Mouse (Mus musculus): ENCODE measurements around the gene Nelfe. TPM values are rescaled to one million over a fixed set of nuclear protein-coding genes. Genes with fewer than 3 reads are reported as not detected.

The Nelfe gene
- 50.7 and 54.7 TPM in 2 replicates for polyA plus RNA-seq (2012; rRNA removed)

DNA sequence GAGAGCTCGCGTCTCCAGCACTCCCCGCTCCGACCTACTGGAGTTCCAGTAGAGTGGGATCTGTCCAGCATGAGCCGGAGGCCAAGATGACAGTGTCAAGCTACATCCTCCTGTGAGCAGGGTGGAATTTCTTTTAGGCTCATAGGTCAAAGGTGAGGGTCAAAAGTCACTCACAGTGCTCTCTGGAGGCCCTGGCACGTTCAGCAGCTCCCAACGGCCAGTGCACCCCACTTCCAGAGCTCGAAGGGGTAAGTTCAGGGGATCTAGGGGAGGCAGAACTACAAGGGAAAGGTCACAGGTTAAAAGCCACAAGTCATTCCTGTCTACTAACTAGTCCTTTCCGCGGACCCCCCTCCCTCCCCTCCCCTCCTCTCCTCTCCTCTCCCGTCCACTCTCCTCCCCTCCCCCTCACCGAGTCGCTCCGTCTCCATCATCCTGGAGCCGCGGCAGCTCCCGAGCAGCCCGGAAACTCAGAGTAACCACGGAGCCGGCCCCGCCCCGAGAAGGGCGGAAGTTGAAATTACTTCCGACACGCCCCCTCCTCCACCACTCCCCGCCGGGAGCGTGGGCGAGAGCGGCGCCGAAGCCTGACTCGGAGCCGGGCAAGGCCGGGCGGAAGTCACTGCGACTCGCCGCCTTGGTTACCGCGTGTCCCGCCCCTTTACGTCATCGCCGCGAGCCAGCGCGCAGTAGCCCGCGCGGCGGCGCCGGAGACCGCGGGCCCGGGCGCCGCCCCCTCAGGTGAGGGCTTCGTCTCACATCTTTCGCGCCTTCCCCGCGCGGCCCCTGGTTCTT is at the start of gene Nelfe, which contains the start of gene Skiv2l:
Nelfe (plus strand) TSS at position 670 of the 795 bp plus-strand sequence.
Skiv2l (minus strand) TSS at position 489 of the 795 bp plus-strand sequence.

GRCm38 (mm10) chr17:34804301-34804700 is 45.9 kb upstream of the Nelfe start, which contains the start of gene Cyp21a1:
Cyp21a1 (minus strand) TSS chr17:34804561.

DNA sequence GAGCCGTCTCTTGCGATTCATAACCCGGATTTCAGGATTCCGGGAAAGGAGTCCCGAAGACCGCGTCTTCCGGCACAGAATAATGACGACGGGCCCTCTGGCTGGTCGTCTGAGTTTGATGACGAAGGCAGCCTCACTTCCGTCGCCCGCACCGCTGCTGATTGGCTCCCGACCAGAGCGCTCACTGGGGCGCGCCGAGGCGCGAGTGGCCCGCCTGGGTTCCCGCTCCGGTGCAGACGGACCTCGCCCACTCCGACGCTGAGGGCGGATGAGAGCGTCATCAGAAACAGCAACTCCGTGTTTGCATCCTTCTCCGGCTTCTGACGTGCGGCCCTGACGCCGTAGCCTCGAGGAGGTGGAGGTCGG is 13.4 kb upstream of the Nelfe start, which contains the start of the genes Stk19 and Dxo:
Stk19 (minus strand) TSS at position 90 of the 366 bp plus-strand sequence.
Dxo (plus strand) TSS at position 164 of the 366 bp plus-strand sequence.

DNA sequence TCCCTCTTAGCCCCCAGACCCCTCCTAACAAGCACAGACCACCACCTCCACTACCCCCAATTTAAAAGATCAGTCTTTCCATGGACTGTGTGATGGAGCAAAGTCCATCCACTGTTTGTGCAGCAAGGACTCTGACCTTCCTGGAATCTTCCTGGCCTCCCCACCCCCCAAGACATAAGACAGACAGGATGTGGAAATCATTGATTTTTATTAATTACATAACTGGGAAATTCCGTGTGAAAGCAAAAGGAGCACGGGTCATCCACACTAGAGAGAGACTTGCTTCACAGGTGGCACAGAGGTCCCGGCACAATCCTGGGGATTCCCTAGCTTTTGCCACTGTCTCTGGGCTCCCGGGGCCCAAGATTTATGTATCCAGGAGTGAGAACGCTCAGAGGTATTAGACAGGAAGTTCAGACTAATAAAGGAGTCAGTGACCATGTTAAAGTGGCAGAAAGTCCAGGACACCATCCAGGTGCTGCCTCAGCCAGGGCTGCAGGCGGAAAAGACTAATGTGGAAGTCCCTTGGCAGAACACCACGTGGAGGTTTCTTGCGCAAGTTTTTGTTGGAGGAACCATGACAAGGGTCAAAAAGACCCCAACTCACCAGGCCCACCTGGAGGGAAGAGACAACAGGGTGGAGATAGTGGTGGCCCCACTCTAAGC is 12.4 kb downstream of the Nelfe start, which contains the start of gene Cfb:
Cfb (minus strand) TSS at position 103 of the 666 bp plus-strand sequence.

DNA sequence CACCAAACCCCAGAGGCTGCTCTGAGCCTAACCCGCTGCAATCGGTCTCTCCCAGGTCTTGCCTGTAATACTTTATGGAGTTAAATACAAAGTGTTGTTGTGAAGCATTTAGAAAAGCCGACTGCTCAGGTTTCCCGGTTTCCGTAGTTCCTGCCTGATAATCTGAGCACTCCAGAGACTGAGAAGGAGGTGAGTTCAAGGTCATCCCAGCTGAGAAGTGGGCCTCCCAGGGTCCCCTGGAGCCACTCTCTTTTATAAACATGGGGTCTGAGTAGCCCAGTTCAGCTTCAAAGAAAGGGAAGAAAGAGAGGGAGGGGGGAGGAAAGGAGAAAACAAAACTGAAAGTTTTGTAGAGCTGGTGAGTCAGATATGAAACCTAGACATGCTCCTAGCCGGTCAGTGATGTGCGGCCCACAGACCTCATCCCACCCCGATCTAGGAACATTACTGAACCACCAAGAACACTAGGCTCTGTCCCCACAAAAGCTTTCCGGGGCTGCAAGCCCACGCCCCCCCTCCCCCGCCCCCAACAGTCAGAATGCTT is 29.2 kb downstream of the Nelfe start, which contains the start of gene Zbtb12:
Zbtb12 (plus strand) TSS at position 148 of the 544 bp plus-strand sequence.

DNA sequence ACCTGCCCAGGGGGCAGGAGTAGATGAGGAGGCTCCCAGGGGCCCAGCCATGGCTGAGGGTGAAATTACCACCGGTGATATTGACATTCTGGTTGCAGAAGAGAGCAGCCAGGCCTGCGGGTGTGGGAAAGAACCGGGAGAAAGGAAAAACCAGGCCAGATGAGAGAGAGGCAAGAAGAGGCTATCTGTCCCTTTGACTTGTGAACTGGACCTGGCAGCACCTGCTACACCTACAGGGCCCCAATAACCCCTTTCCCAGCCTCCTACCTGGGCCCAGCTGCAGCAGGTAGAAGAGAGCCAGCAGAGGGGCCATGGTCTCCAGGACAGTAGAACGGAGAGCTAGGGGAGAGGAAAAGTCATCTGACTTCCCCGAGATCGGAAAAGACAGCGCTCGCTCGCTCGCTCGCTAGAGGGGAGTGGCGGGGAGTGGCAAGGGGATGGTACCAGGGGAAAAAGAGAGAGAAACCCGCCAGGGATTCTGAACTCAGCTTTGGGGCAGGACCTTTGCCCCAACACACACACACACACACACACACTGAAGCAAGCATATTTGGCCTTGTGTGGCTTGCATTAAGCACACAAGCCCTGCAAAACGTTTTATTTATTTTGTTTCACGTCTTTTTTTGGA is 31.6 kb downstream of the Nelfe start, which contains the start of gene Gm20547:
Gm20547 (minus strand) TSS at position 360 of the 628 bp plus-strand sequence.

DNA sequence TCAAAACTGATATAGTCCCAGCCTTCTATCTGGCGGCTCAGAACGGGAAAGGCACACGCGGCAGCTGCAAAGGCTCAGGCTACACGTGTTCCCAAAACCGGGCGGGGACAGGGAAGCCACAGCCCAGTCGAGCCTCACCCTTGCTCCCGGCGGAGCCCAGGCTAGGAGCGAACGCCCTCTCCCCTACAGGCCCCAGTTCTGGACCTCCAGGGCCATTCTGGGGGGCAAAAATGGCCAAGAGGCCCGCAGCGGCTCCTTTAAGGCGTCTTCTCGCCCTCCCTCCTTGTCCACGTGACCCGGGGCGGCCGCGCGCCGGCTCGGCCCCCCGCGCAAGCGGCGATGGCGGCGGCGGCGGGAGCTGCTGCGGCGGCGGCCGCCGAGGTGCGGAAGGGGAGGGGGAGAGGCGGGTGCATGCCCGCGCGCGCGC is 48.0 kb downstream of the Nelfe start, which contains the start of the genes C2 and Ehmt2:
C2 (minus strand) TSS at position 106 of the 427 bp plus-strand sequence.
Ehmt2 (plus strand) TSS at position 310 of the 427 bp plus-strand sequence.

Other genes with a start within 250 kb of the Nelfe start
- gene Rnf5, start 246.7 kb upstream of the Nelfe start, polyA plus RNA-seq (2012; rRNA removed), result 199 and 200 TPM in 2 replicates
- 209 and 219 TPM in 2 replicates for gene Agpat1, start 246.1 kb upstream of the Nelfe start, polyA plus RNA-seq (2012; rRNA removed)
- gene Egfl8, start 234.4 kb upstream of the Nelfe start, polyA plus RNA-seq (2012; rRNA removed), result 5.5 and 12.4 TPM in 2 replicates
- 22.4 and 24.5 TPM in 2 replicates for gene Ppt2, start 221.9 kb upstream of the Nelfe start, polyA plus RNA-seq (2012; rRNA removed)
- 66.0 and 82.7 TPM in 2 replicates for gene Prrt1, start 220.9 kb upstream of the Nelfe start, polyA plus RNA-seq (2012; rRNA removed)
- gene Fkbpl, start 205.6 kb upstream of the Nelfe start, polyA plus RNA-seq (2012; rRNA removed), result 5.0 and 5.4 TPM in 2 replicates
- gene Atf6b, start 203.2 kb upstream of the Nelfe start, polyA plus RNA-seq (2012; rRNA removed), result 95.0 and 101 TPM in 2 replicates
- 1.2 and 1.4 TPM in 2 replicates for gene Tnxb, start 179.9 kb upstream of the Nelfe start, polyA plus RNA-seq (2012; rRNA removed)
- 0.63 and 1.0 TPM in 2 replicates for gene C4b, start 106.5 kb upstream of the Nelfe start, polyA plus RNA-seq (2012; rRNA removed)
- gene Cyp21a1, start 45.8 kb upstream of the Nelfe start, polyA plus RNA-seq (2012; rRNA removed), result 0.08 TPM in 1 of 2 replicates, not detected in the other
- 75.7 and 76.3 TPM in 2 replicates for gene Stk19, start 13.4 kb upstream of the Nelfe start, polyA plus RNA-seq (2012; rRNA removed)
- 61.1 and 67.6 TPM in 2 replicates for gene Dxo, start 13.4 kb upstream of the Nelfe start, polyA plus RNA-seq (2012; rRNA removed)
- gene Skiv2l, start 181 bp upstream of the Nelfe start, polyA plus RNA-seq (2012; rRNA removed), result 89.7 and 90.9 TPM in 2 replicates
- 0.29 and 2.0 TPM in 2 replicates for gene Cfb, start 12.1 kb downstream of the Nelfe start, polyA plus RNA-seq (2012; rRNA removed)
- 73.3 and 74.1 TPM in 2 replicates for gene Zbtb12, start 29.1 kb downstream of the Nelfe start, polyA plus RNA-seq (2012; rRNA removed)
- gene Gm20547, start 31.7 kb downstream of the Nelfe start, polyA plus RNA-seq (2012; rRNA removed), result 0.29 TPM in 1 of 2 replicates, not detected in the other
- gene C2, start 47.9 kb downstream of the Nelfe start, polyA plus RNA-seq (2012; rRNA removed), result 2.4 and 3.2 TPM in 2 replicates
- 311 and 328 TPM in 2 replicates for gene Ehmt2, start 48.1 kb downstream of the Nelfe start, polyA plus RNA-seq (2012; rRNA removed)
- gene Slc44a4, start 64.1 kb downstream of the Nelfe start, polyA plus RNA-seq (2012; rRNA removed), result 0.04 and 0.06 TPM in 2 replicates
- gene Neu1, start 80.9 kb downstream of the Nelfe start, polyA plus RNA-seq (2012; rRNA removed), result 30.5 and 30.9 TPM in 2 replicates
- gene Hspa1b, start 108.8 kb downstream of the Nelfe start, polyA plus RNA-seq (2012; rRNA removed), result 8.8 and 9.7 TPM in 2 replicates
- not detected in 2 replicates for gene Gm20481, start 119.5 kb downstream of the Nelfe start, polyA plus RNA-seq (2012; rRNA removed)
- 13.2 and 13.5 TPM in 2 replicates for gene Hspa1a, start 121.8 kb downstream of the Nelfe start, polyA plus RNA-seq (2012; rRNA removed)
- 0.62 and 0.90 TPM in 2 replicates for gene Hspa1l, start 122.3 kb downstream of the Nelfe start, polyA plus RNA-seq (2012; rRNA removed)
- gene Lsm2, start 131.5 kb downstream of the Nelfe start, polyA plus RNA-seq (2012; rRNA removed), result 93.6 and 101 TPM in 2 replicates
- gene Vars, start 150.6 kb downstream of the Nelfe start, polyA plus RNA-seq (2012; rRNA removed), result 78.1 and 85.3 TPM in 2 replicates
- 0.48 TPM in 2 replicates for gene Vwa7, start 166.2 kb downstream of the Nelfe start, polyA plus RNA-seq (2012; rRNA removed)
- gene Sapcd1, start 177.6 kb downstream of the Nelfe start, polyA plus RNA-seq (2012; rRNA removed), result 2.1 and 2.3 TPM in 2 replicates
- 2.7 and 3.0 TPM in 2 replicates for gene Msh5, start 196.4 kb downstream of the Nelfe start, polyA plus RNA-seq (2012; rRNA removed)
- 45.7 and 47.6 TPM in 2 replicates for gene Clic1, start 199.6 kb downstream of the Nelfe start, polyA plus RNA-seq (2012; rRNA removed)
- 243 and 254 TPM in 2 replicates for gene Ddah2, start 208.6 kb downstream of the Nelfe start, polyA plus RNA-seq (2012; rRNA removed)
- gene Ly6g6c, start 215.0 kb downstream of the Nelfe start, polyA plus RNA-seq (2012; rRNA removed), result 2.1 TPM in 1 of 2 replicates, not detected in the other
- gene Mpig6b, start 215.8 kb downstream of the Nelfe start, polyA plus RNA-seq (2012; rRNA removed), result 0.03 and 0.10 TPM in 2 replicates
- gene Ly6g6e, start 226.5 kb downstream of the Nelfe start, polyA plus RNA-seq (2012; rRNA removed), result 6.6 and 10.1 TPM in 2 replicates
- 1.3 and 1.6 TPM in 2 replicates for gene Ly6g6d, start 227.7 kb downstream of the Nelfe start, polyA plus RNA-seq (2012; rRNA removed)
- gene Ly6g6f, start 235.2 kb downstream of the Nelfe start, polyA plus RNA-seq (2012; rRNA removed), result 0.09 and 0.19 TPM in 2 replicates
- gene Abhd16a, start 238.9 kb downstream of the Nelfe start, polyA plus RNA-seq (2012; rRNA removed), result 110 and 114 TPM in 2 replicates

Measured in central nervous system, embryonic 18 days (tissue).